Mouse (Mus musculus) layer of hippocampus, adult 18-20 months (tissue): ENCODE data around the gene Slfn3. TPM values are rescaled to one million over a fixed set of nuclear protein-coding genes. Genes with fewer than 3 reads are reported as not detected.

Source experiments
- total RNA-seq, 2 experiments: library from RNA; stranded (reverse); gene quantifications; 2 replicates each; pipeline ENCODE4 v1.2.3; 2021

Gene Slfn3
- total RNA-seq, 2 experiments from 2014 or later: 0.48 to 0.52 TPM

Other genes starting within 250 kb of the Slfn3 start
- gene Slfn5, start 240.0 kb upstream of the Slfn3 start, total RNA-seq: 1 to 10 TPM; 2.9 to 3.4 TPM
- gene Slfn9, start 199.5 kb upstream of the Slfn3 start, total RNA-seq: under 1 TPM; 0.10 to 0.36 TPM
- gene Slfn8, start 170.5 kb upstream of the Slfn3 start, total RNA-seq: under 1 TPM; 0.32 to 0.46 TPM
- gene Slfn2, start 126.2 kb upstream of the Slfn3 start, total RNA-seq: 1 to 10 TPM in 1 of 2 experiments, under 1 TPM in 1; 0.62 to 1.1 TPM
- gene Slfn1, start 74.5 kb upstream of the Slfn3 start, total RNA-seq: not detected
- under 1 TPM in 1 of 2 experiments, not detected in 1; 0.17 TPM for gene Slfn4, start 16.1 kb upstream of the Slfn3 start, total RNA-seq
- not detected for gene Slfn14, start 95.4 kb downstream of the Slfn3 start, total RNA-seq
- 100 to 1,000 TPM; 320 to 324 TPM for gene Ap2b1, start 107.7 kb downstream of the Slfn3 start, total RNA-seq
- gene Pex12, start 111.3 kb downstream of the Slfn3 start, total RNA-seq: 10 to 100 TPM in 1 of 2 experiments, 1 to 10 TPM in 1; 9.9 to 12.9 TPM
- 100 to 1,000 TPM; 243 to 245 TPM for gene Rasl10b, start 217.8 kb downstream of the Slfn3 start, total RNA-seq
- under 1 TPM; 0.28 to 0.32 TPM for gene Gas2l2, start 238.1 kb downstream of the Slfn3 start, total RNA-seq
- under 1 TPM in 1 of 2 experiments, not detected in 1; 0.54 TPM for gene 1700020L24Rik, start 246.3 kb downstream of the Slfn3 start, total RNA-seq